Mouse (Mus musculus) layer of hippocampus, adult 6 months (tissue): Measurements from ENCODE around the gene AW209491. TPM values are rescaled to one million over a fixed set of nuclear protein-coding genes. Genes with fewer than 3 reads are reported as not detected.

ENCODE experiments used
- long read RNA-seq, 2 experiments: library from polyadenylated mRNA; unstranded; transcript quantifications; one replicate each; pipeline ENCODE4 v2.0.0; 2019 to 2020
- polyA plus RNA-seq: library from polyadenylated mRNA; unstranded; fragments of <200 nt; fragmentation: Nextera tagmentation; gene quantifications from 2 replicates; pipeline ENCODE4 v1.2.3, GENCODE M21; 2021

Gene AW209491
- 21.3 and 23.1 TPM in 2 replicates for polyA plus RNA-seq
- long read RNA-seq, experiment 1, transcript AW209491-202 (2 exons, 2,035 nt) = minor isoform, 12 of 49 reads
- long read RNA-seq, experiment 1, transcript AW209491-201 (2 exons, 2,914 nt) = major isoform, 29 of 49 reads
- long read RNA-seq, experiment 1, partial matches to known transcripts = 0 of 49 reads
- long read RNA-seq, experiment 1, other reads (novel, unspliced or antisense) = 8 of 49 reads
- long read RNA-seq, experiment 2, transcript AW209491-202 (2 exons, 2,035 nt) = minor isoform, 42 of 243 reads
- long read RNA-seq, experiment 2, transcript AW209491-201 (2 exons, 2,914 nt) = major isoform, 191 of 243 reads
- long read RNA-seq, experiment 2, partial matches to known transcripts = 0 of 243 reads
- long read RNA-seq, experiment 2, other reads (novel, unspliced or antisense) = 10 of 243 reads

DNA sequence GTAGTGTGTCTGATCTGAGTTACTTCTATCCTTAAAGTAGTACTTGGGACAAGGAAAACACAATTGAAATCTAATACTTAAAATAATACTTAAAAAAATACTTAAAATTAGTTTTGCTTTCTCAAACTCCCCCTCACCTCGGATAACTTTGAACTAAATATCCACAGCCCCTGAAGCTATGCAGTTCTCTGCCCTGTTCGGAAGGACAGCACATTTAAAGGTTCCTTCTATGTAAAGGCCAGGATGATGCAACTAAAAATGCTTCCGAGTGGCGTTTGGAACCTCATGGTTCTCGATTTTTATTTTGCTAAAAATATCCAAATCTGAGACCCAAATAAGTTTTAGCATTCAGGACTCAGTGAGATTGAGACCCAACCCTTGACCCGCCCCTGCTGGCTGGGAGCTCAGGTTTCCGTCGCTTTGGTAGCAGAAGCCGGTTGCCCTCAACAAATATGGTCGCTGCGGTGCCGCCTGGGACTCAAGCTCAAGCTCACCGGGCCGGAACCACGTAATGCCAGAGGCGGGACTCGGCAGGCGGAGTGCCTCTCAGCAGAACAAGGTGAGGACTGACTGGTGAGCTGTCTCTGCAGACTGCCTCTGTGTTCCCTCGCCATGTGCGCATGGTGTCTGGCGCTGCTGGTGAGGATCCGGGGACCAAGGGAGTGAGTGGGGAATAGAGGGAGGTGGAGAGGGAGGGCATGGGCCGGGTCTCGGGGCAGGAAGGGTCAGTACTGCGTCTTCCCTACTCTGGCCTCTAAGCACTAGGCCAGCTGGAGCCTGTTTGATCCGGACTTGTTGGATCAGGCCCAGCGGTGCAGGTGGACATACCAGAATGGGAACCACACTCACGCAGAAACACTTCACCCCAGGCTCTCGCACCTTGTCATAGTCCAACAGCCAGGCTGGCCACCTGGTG lies at the start of gene AW209491:
Gene AW209491 (plus strand): TSS at position 429 of the 916 bp plus-strand sequence.

GRCm38 (mm10) chr13:14612926-14613529 lies 16.9 kb upstream of the AW209491 start, which contains the start of the genes Mrpl32 and Psma2:
Gene Mrpl32, minus strand, starts transcription at chr13:14613165.
Gene Psma2, plus strand, starts transcription at chr13:14613240.

Other genes with a start within 250 kb of the AW209491 start
- 12.3 and 17.4 TPM in 2 replicates for gene Hecw1, start 106.9 kb upstream of the AW209491 start, polyA plus RNA-seq
- gene Mrpl32, start 17.0 kb upstream of the AW209491 start, polyA plus RNA-seq = 57.3 and 60.8 TPM in 2 replicates
- 162 and 173 TPM in 2 replicates for gene Psma2, start 16.9 kb upstream of the AW209491 start, polyA plus RNA-seq